Mouse (Mus musculus): ENCODE data around the gene Efcab14. TPM values are rescaled to one million over a fixed set of nuclear protein-coding genes. Genes with fewer than 3 reads are reported as not detected.

Gene Efcab14
- polyA plus RNA-seq, 1 experiment from 2014 or later = 10.7 TPM

GRCm38 (mm10) chr4:115738481-115738985 is 989 bp downstream of the Efcab14 start:
- Histone ChIP-seq H3K27ac (replicated peaks) (peak overlapping the region; percentile 74; the same call in 1 of the 2 replicates), H3K9me3 (replicated peaks) (no peaks in the 10 kb centered on the region), H3K27me3 (no peaks in the 10 kb centered on the region), H3K36me3 (replicated peaks) (peaks cover 26% of the 10 kb centered on the region), H3K4me1 (replicated peaks) (peaks cover 30% of the 10 kb centered on the region), H3K9ac (peak overlapping the region; percentile 86), H3K4me2 (peak overlapping the region; percentile 82), H3K4me3 (replicated peaks) (peak overlapping the region; percentile 80)
- 22% methylated on average over 13 of the region's 13 CpGs for WGBS (ENCODE audit: insufficient replicate concordance)
- no peak for ATAC-seq (ENCODE audit: insufficient read depth)

GRCm38 (mm10) chr4:115742658-115743057 is 5.1 kb downstream of the Efcab14 start:
- no peak for ATAC-seq (ENCODE audit: insufficient read depth)
- Histone ChIP-seq H3K36me3 (replicated peaks) (peaks cover 46% of the 10 kb centered on the region), H3K4me2 (no peak overlapping the region), H3K9me3 (replicated peaks) (no peaks in the 10 kb centered on the region), H3K9ac (no peak overlapping the region), H3K4me1 (replicated peaks) (peaks cover 25% of the 10 kb centered on the region), H3K4me3 (replicated peaks) (no peak overlapping the region), H3K27ac (replicated peaks) (no peak overlapping the region), H3K27me3 (no peaks in the 10 kb centered on the region)

- no peak overlapping the region for H3K4me3 ChIP-seq (replicated peaks)
- H3K27ac ChIP-seq (replicated peaks) = no peak overlapping the region
- H3K9ac ChIP-seq = no peak overlapping the region
- no peak for ATAC-seq (ENCODE audit: insufficient read depth)
- WGBS (ENCODE audit: insufficient replicate concordance) = 53% methylated on average over 4 of the region's 4 CpGs
- peaks cover 25% of the 10 kb centered on the region for H3K4me1 ChIP-seq (replicated peaks)
- H3K9me3 ChIP-seq (replicated peaks) = no peaks in the 10 kb centered on the region
- H3K27me3 ChIP-seq = no peaks in the 10 kb centered on the region
- peaks cover 48% of the 10 kb centered on the region for H3K36me3 ChIP-seq (replicated peaks)
- H3K4me2 ChIP-seq = no peak overlapping the region
These were observed 5.6 kb downstream of the Efcab14 start for GRCm38 (mm10) chr4:115743096-115743495.

- 0 out of 2 replicates have a peak, but pooled peaks cover under 1% of the 10 kb centered on the region for H3K4me1 ChIP-seq (replicated peaks)
- no peak overlapping the region for H3K4me3 ChIP-seq (replicated peaks)
- H3K9me3 ChIP-seq (replicated peaks) = no peaks in the 10 kb centered on the region
- H3K4me2 ChIP-seq = no peak overlapping the region
- 62% methylated on average over 1 of the region's 1 CpGs for WGBS (ENCODE audit: insufficient replicate concordance)
- H3K27ac ChIP-seq (replicated peaks) = no peak overlapping the region
- no peaks in the 10 kb centered on the region for H3K27me3 ChIP-seq
- peaks cover 61% of the 10 kb centered on the region for H3K36me3 ChIP-seq (replicated peaks)
- H3K9ac ChIP-seq = no peak overlapping the region
- no peak for ATAC-seq (ENCODE audit: insufficient read depth)
These were observed 10.6 kb downstream of the Efcab14 start for GRCm38 (mm10) chr4:115748181-115748580.

GRCm38 (mm10) chr4:115749336-115749735 is 11.8 kb downstream of the Efcab14 start:
- Histone ChIP-seq H3K4me3 (replicated peaks) (no peak overlapping the region), H3K27me3 (no peaks in the 10 kb centered on the region), H3K4me1 (replicated peaks) (no peaks in the 10 kb centered on the region), H3K9me3 (replicated peaks) (no peaks in the 10 kb centered on the region), H3K9ac (no peak overlapping the region), H3K4me2 (no peak overlapping the region), H3K27ac (replicated peaks) (no peak overlapping the region), H3K36me3 (replicated peaks) (peaks cover 63% of the 10 kb centered on the region)
- WGBS (ENCODE audit: insufficient replicate concordance) = 17% methylated on average over 1 of the region's 1 CpGs
- no peak for ATAC-seq (ENCODE audit: insufficient read depth)

- Histone ChIP-seq H3K4me3 (replicated peaks) (no peak overlapping the region), H3K4me2 (no peak overlapping the region), H3K27me3 (no peaks in the 10 kb centered on the region), H3K36me3 (replicated peaks) (peaks cover 66% of the 10 kb centered on the region), H3K27ac (replicated peaks) (no peak overlapping the region), H3K9me3 (replicated peaks) (no peaks in the 10 kb centered on the region), H3K4me1 (replicated peaks) (no peaks in the 10 kb centered on the region), H3K9ac (no peak overlapping the region)
- WGBS (ENCODE audit: insufficient replicate concordance) = 81% methylated on average over 3 of the region's 3 CpGs
- ATAC-seq (ENCODE audit: insufficient read depth) = no peak
These were observed 16.6 kb downstream of the Efcab14 start for GRCm38 (mm10) chr4:115754101-115754500.

- WGBS (ENCODE audit: insufficient replicate concordance) = 90% methylated on average over 1 of the region's 1 CpGs
- Histone ChIP-seq H3K27me3 (no peaks in the 10 kb centered on the region), H3K9me3 (replicated peaks) (no peaks in the 10 kb centered on the region), H3K4me3 (replicated peaks) (no peak overlapping the region), H3K4me2 (no peak overlapping the region), H3K9ac (no peak overlapping the region), H3K27ac (replicated peaks) (no peak overlapping the region), H3K4me1 (replicated peaks) (no peaks in the 10 kb centered on the region), H3K36me3 (replicated peaks) (peaks cover 63% of the 10 kb centered on the region)
- no peak for ATAC-seq (ENCODE audit: insufficient read depth)
These were observed 17.3 kb downstream of the Efcab14 start for GRCm38 (mm10) chr4:115754851-115755250.

- Histone ChIP-seq H3K4me2 (no peak overlapping the region), H3K27ac (replicated peaks) (no peak overlapping the region), H3K9ac (no peak overlapping the region), H3K4me3 (replicated peaks) (no peak overlapping the region), H3K36me3 (replicated peaks) (peaks cover 72% of the 10 kb centered on the region), H3K4me1 (replicated peaks) (no peaks in the 10 kb centered on the region), H3K27me3 (no peaks in the 10 kb centered on the region), H3K9me3 (replicated peaks) (no peaks in the 10 kb centered on the region)
- 82% methylated on average over 3 of the region's 3 CpGs for WGBS (ENCODE audit: insufficient replicate concordance)
- no peak for ATAC-seq (ENCODE audit: insufficient read depth)
These were observed 23.7 kb downstream of the Efcab14 start for GRCm38 (mm10) chr4:115761206-115761605.

- H3K9ac ChIP-seq = no peak overlapping the region
- no peak overlapping the region for H3K4me2 ChIP-seq
- no peak overlapping the region for H3K27ac ChIP-seq (replicated peaks)
- no peaks in the 10 kb centered on the region for H3K4me1 ChIP-seq (replicated peaks)
- no peaks in the 10 kb centered on the region for H3K27me3 ChIP-seq
- WGBS (ENCODE audit: insufficient replicate concordance) = 84% methylated on average over 11 of the region's 11 CpGs
- no peak for ATAC-seq (ENCODE audit: insufficient read depth)
- H3K36me3 ChIP-seq (replicated peaks) = peaks cover 66% of the 10 kb centered on the region
- no peak overlapping the region for H3K4me3 ChIP-seq (replicated peaks)
- no peaks in the 10 kb centered on the region for H3K9me3 ChIP-seq (replicated peaks)
These were observed 27.0 kb downstream of the Efcab14 start for GRCm38 (mm10) chr4:115764581-115764980.

GRCm38 (mm10) chr4:115767647-115768467 is 30.3 kb downstream of the Efcab14 start:
- Histone ChIP-seq H3K4me3 (replicated peaks) (no peak overlapping the region), H3K27ac (replicated peaks) (no peak overlapping the region)

GRCm38 (mm10) chr4:115775056-115775455 is 37.5 kb downstream of the Efcab14 start:
- Histone ChIP-seq H3K27ac (replicated peaks) (no peak overlapping the region), H3K9ac (no peak overlapping the region), H3K27me3 (no peaks in the 10 kb centered on the region), H3K9me3 (replicated peaks) (no peaks in the 10 kb centered on the region), H3K36me3 (replicated peaks) (peaks cover 41% of the 10 kb centered on the region), H3K4me2 (no peak overlapping the region), H3K4me1 (replicated peaks) (no peaks in the 10 kb centered on the region), H3K4me3 (replicated peaks) (no peak overlapping the region)
- no peak for ATAC-seq (ENCODE audit: insufficient read depth)
- WGBS (ENCODE audit: insufficient replicate concordance) = 75% methylated on average over 6 of the region's 6 CpGs

More at GRCm38 (mm10) chr4:115767647-115768467, 30.3 kb downstream of the Efcab14 start:
- H3K9ac ChIP-seq = no peak overlapping the region
- H3K27me3 ChIP-seq = no peaks in the 10 kb centered on the region
- H3K4me1 ChIP-seq (replicated peaks) = no peaks in the 10 kb centered on the region
- no peaks in the 10 kb centered on the region for H3K9me3 ChIP-seq (replicated peaks)
- 70% methylated on average over 11 of the region's 11 CpGs for WGBS (ENCODE audit: insufficient replicate concordance)
- peaks cover 57% of the 10 kb centered on the region for H3K36me3 ChIP-seq (replicated peaks)
- ATAC-seq (ENCODE audit: insufficient read depth) = no peak
- no peak overlapping the region for H3K4me2 ChIP-seq

Data from liver, embryonic 15.5 days (tissue).